Mouse (Mus musculus) forebrain, embryonic 16.5 days (tissue): Measurements from ENCODE around the gene Tlk1. TPM values are rescaled to one million over a fixed set of nuclear protein-coding genes. Genes with fewer than 3 reads are reported as not detected.
"Not testable (repeated sequence)": the region's sequence is repeated elsewhere in the genome, so short reads cannot be mapped to it uniquely, and the experiment has no call there.

ENCODE experiments used
- ATAC-seq: fragments of 200-750 bp; cut with Nextera tagmentation; 2 replicates; pipeline ENCODE4 v1.8.0; 2017; ENCODE audit warnings: mild to moderate bottlenecking, moderate library complexity
- H3K27ac ChIP-seq: fragments of 300-500 bp; sonication (generic); 2 replicates; pipeline ENCODE4 v1.5.1; 2014; ENCODE audit warnings: low read length, control low read depth
- H3K27me3 ChIP-seq: fragments of 300-500 bp; sonication (generic); replicated peaks from 2 replicates; pipeline ENCODE4 v1.6.1; 2014; ENCODE audit warnings: low read length; ENCODE audit not compliant: control insufficient read depth, insufficient read depth
- H3K36me3 ChIP-seq: fragments of 300-500 bp; sonication (generic); 2 replicates; pipeline ENCODE4 v1.6.1; 2014; ENCODE audit not compliant: control insufficient read depth, insufficient read depth
- H3K4me1 ChIP-seq: fragments of 300-500 bp; sonication (generic); replicated peaks from 2 replicates; pipeline ENCODE4 v1.6.1; 2014; ENCODE audit warnings: low read length; ENCODE audit not compliant: control insufficient read depth, insufficient read depth
- H3K4me2 ChIP-seq: fragments of 300-500 bp; sonication (generic); 2 replicates; pipeline ENCODE4 v1.6.1; 2014; ENCODE audit warnings: mild to moderate bottlenecking, low read length, control low read depth
- H3K4me3 ChIP-seq: fragments of 300-500 bp; sonication (generic); replicated peaks from 2 replicates; pipeline ENCODE4 v1.5.1; 2014; ENCODE audit warnings: mild to moderate bottlenecking, low read length, control low read depth
- H3K9ac ChIP-seq: fragments of 300-500 bp; sonication (generic); replicated peaks from 2 replicates; pipeline ENCODE4 v1.6.1; 2014; ENCODE audit warnings: low read depth, low read length, control low read depth
- H3K9me3 ChIP-seq: fragments of 300-500 bp; sonication (generic); 2 replicates; pipeline ENCODE4 v1.6.1; 2016; ENCODE audit warnings: low read length; ENCODE audit not compliant: control insufficient read depth
- WGBS: fragments of 180-500 bp; shearing (Covaris S2); extraction: QIAGEN DNeasy Blood & Tissue Kit; methylation state at CpG from one replicate; pipeline ENCODE4 v1.1.7; 2014; 5-methylcytosine and 5-hydroxymethylcytosine counted together
- polyA plus RNA-seq: library from polyadenylated mRNA; unstranded; fragments of >200 nt; fragmentation: Nextera tagmentation; extraction: Ambion mirVana; gene quantifications from 2 replicates; pipeline ENCODE4 v1.2.1, GENCODE M21; 2015

Tlk1 gene
- polyA plus RNA-seq, 1 experiment from 2014 or later: 19.1 TPM

DNA sequence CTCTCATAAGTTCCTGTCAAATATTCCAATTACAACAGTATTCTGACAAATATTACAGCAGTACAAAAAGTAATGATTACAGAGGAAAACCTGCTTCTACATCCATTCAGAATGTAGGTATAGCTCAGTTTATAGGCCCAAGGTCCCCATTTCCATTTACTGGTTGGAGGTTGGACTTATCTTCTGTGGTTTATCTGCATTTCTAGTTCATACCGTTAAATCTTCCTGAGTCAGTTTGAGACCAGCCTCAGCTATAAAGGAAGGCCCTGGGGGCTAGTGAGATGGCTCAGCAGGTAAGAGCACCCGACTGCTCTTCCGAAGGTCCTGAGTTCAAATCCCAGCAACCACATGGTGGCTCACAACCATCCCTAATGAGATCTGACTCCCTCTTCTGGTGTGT is 17.9 kb downstream of the Tlk1 start:
- H3K9me3 ChIP-seq, H3K36me3 ChIP-seq, H3K4me3 ChIP-seq, H3K4me1 ChIP-seq, H3K27me3 ChIP-seq, ATAC-seq, H3K27ac ChIP-seq, H3K9ac ChIP-seq, H3K4me2 ChIP-seq: not testable (repeated sequence)
- whole genome bisulfite sequencing: 93% methylated on average over 3 of the region's 3 CpGs

DNA sequence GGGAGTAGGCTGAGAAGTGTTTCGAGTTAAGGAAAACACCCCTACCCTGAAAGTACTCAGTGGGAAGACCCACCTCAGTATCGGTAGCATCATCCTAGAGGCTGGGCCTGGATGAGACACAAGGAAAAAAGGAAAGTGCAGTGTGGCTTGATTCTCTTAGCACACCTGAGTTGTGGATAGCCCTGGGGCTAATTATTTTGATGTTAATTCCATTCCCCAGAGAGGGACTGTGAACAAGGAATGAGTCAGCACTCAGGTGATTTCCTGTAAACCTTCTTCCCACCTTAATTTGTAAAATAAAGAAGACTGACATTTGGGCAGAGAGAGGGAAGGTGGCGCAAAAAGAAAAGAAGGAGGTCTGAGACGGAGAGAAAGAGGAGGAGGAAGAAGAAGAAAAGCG is 19.5 kb downstream of the Tlk1 start:
- Histone ChIP-seq H3K27ac (no peak overlapping the region), H3K27me3 (no peaks in the 10 kb centered on the region), H3K4me3 (no peak overlapping the region), H3K36me3 (no peaks in the 10 kb centered on the region), H3K4me2 (no peak overlapping the region), H3K9ac (no peak overlapping the region), H3K9me3 (no peaks in the 10 kb centered on the region), H3K4me1 (no peaks in the 10 kb centered on the region)
- ATAC-seq: no peak
- WGBS: 96% methylated on average over 5 of the region's 5 CpGs

DNA sequence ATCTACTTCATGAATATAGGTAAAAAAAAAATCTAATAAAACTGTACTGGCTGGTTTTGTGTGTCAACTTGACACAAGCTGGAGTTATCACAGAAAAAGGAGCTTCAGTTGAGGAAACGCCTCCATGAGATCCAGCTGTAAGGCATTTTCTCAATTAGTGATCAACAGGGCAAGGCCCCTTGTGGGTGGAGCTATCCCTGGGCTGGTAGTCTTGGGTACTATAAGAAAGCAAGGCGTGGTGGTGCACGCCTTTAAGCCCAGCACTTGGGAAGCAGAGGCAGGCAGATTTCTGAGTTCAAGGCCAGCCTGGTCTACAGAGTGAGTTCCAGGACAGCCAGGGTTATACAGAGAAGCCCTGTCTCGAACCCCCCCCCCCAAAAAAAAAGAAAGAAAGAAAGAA is 21.8 kb downstream of the Tlk1 start:
- 86% methylated on average over 4 of the region's 4 CpGs for WGBS
- ATAC-seq: not testable (repeated sequence)

DNA sequence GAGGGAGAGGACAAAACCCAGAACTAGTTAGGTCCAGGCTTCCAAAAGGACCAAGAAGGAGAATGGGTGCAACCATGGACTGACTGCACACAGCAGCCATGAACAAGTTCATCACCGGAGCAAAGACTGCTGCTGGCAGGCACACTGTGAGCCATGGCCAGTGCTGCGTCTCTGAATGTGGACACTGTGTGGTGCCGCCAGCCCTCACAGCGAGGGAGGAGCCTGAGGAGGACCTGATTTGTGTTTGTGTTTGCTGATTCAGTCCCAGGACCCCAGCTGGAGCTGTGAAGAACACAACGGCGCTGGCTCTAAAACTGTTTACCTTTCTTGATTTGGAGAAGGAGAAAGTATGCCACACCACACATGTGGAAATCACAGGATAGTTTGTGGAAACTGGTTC is 22.9 kb downstream of the Tlk1 start:
- Histone ChIP-seq H3K9me3 (no peaks in the 10 kb centered on the region), H3K4me3 (no peak overlapping the region), H3K27ac (no peak overlapping the region), H3K9ac (no peak overlapping the region), H3K36me3 (no peaks in the 10 kb centered on the region), H3K27me3 (no peaks in the 10 kb centered on the region), H3K4me2 (no peak overlapping the region), H3K4me1 (no peaks in the 10 kb centered on the region)
- 52% methylated on average over 6 of the region's 6 CpGs for WGBS
- no peak for ATAC-seq

More for the DNA sequence above, 21.8 kb downstream of the Tlk1 start:
- not testable (repeated sequence) for H3K4me2 ChIP-seq, H3K4me3 ChIP-seq, H3K9ac ChIP-seq, H3K27me3 ChIP-seq, H3K4me1 ChIP-seq, H3K9me3 ChIP-seq, H3K27ac ChIP-seq, H3K36me3 ChIP-seq

DNA sequence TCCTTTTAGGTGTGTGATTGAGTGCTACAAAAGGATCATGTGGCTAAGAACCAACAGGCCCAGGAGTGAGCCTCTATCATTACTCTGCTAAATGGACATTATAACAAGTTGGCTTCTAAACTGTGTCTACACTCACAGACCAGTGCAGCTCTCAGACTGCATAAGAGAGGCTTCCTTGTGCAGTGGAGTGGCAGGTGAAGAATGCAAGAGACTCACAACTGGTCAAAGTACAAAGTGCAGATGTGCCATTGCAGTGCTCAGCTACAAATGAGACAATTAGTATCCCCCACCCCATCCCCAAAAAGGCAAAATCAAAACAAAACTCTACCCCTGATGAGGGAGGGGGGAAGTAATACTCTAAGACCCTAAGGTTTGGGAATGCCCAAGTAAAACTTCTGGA is 24.0 kb downstream of the Tlk1 start:
- Histone ChIP-seq H3K27me3 (no peaks in the 10 kb centered on the region), H3K36me3 (no peaks in the 10 kb centered on the region), H3K4me3 (no peak overlapping the region), H3K9ac (no peak overlapping the region), H3K4me2 (no peak overlapping the region), H3K4me1 (no peaks in the 10 kb centered on the region), H3K9me3 (no peaks in the 10 kb centered on the region), H3K27ac (no peak overlapping the region)
- ATAC-seq: no peak

DNA sequence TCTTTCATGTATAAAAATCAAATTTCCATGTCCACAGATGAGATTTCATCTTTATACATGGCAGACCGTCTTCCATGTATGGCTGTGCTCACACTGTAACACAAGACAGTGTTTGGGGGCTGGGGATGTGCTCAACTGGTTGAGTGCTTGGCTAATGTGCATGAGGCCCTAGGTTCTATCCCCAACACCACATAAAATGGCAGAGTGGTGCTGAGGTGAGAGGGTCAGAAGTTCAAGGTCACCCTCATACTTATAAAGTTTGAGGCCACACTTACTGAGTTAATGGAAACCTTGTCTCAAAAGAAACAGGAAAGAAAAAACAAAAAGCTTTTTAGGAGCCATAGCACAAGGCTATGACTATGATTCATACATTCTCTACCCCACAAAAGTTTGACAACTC is 25.1 kb downstream of the Tlk1 start:
- no peaks in the 10 kb centered on the region for H3K36me3 ChIP-seq
- H3K9me3 ChIP-seq: no peaks in the 10 kb centered on the region
- H3K27ac ChIP-seq: no peak overlapping the region
- H3K4me1 ChIP-seq: no peaks in the 10 kb centered on the region
- H3K27me3 ChIP-seq: no peaks in the 10 kb centered on the region
- ATAC-seq: no peak
- H3K9ac ChIP-seq: no peak overlapping the region
- no peak overlapping the region for H3K4me3 ChIP-seq
- 91% methylated on average over 1 of the region's 1 CpGs for WGBS
- H3K4me2 ChIP-seq: no peak overlapping the region

DNA sequence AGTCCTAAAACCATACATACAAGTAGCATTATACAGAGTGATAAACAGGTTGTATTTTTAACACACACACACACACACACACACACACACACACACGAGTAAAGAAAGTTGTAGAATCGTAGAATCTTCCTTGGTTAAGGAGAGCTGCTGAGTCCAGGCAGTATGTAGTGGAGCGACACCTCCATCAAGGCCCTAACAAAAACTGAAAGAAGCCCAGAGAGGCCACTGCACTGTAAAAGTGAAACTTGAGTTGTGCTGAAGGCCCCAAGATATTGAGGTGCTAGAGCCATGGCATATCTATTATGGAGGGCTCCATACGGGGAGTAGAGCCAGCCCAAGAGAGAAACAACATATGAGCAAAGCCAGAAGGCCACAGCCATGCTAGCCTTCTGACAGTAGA is 32.3 kb downstream of the Tlk1 start:
- no peak overlapping the region for H3K9ac ChIP-seq
- no peak for ATAC-seq
- 91% methylated on average over 4 of the region's 4 CpGs for WGBS
- no peaks in the 10 kb centered on the region for H3K9me3 ChIP-seq
- H3K27me3 ChIP-seq: no peaks in the 10 kb centered on the region
- H3K36me3 ChIP-seq: no peaks in the 10 kb centered on the region
- no peak overlapping the region for H3K4me2 ChIP-seq
- no peaks in the 10 kb centered on the region for H3K4me1 ChIP-seq
- H3K4me3 ChIP-seq: no peak overlapping the region
- no peak overlapping the region for H3K27ac ChIP-seq

DNA sequence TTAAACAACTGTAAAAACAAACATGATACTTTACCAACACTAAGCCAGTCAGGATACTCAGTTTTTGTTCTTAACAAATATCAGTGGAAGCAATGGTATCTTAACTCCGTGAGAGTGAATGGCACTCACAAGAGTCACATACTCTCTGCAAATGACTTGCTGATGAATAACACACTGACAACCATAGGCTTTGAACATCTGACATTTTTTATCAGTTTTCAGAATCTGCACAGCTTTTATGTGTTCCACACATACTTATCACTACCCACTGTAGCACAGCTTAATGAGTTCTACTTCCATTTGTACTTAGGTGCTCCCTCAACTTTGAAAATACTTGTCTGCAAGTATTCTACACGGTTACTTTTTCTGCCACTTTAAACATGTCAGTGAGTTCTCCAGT is 35.3 kb downstream of the Tlk1 start:
- no peaks in the 10 kb centered on the region for H3K9me3 ChIP-seq
- H3K27ac ChIP-seq: no peak overlapping the region
- WGBS: 86% methylated on average over 2 of the region's 2 CpGs
- no peak overlapping the region for H3K9ac ChIP-seq
- no peak overlapping the region for H3K4me3 ChIP-seq
- H3K4me1 ChIP-seq: no peaks in the 10 kb centered on the region
- H3K27me3 ChIP-seq: no peaks in the 10 kb centered on the region
- no peak for ATAC-seq
- H3K4me2 ChIP-seq: no peak overlapping the region
- H3K36me3 ChIP-seq: peaks cover 3% of the 10 kb centered on the region; the same call in 1 of the 2 replicates

DNA sequence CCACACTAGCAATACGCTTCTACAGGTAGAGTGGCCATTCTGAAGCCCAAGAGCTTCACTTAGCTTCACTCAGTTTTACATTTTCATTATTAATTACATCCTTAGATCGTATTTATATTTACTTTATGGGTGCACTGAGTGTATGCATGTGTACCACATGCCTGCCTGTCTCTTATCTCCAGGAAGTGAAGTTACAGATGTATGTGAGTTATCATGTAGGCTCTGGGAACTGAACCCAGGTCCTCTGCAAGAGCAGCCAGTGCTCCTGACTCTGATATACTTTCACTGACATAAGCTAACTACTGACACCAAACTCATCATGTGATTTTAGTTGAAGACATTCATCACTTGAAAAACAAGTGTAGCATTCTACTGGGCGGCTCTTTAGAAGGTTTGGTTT is 36.2 kb downstream of the Tlk1 start:
- 94% methylated on average over 3 of the region's 3 CpGs for WGBS
- no peak overlapping the region for H3K4me2 ChIP-seq

DNA sequence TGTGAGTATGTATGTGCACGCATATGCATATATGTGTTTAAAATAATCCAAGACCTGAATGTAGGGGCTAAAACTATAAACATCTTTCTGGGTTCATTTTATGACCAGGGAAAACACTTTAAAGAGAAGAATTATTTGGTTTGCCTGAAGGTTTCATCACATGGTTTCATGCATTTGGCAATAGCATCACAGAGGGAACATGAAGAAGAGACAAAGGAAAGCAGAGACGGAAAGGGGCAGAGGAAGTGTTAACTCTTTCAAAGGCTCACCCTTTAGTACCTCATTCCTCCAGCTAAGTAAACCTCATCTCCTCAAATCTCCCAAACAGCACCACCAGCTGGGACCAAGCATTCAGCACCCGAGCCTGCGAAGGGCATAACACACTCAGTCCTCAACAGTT is 41.1 kb downstream of the Tlk1 start:
- Histone ChIP-seq H3K9me3 (no peaks in the 10 kb centered on the region), H3K4me2 (no peak overlapping the region), H3K4me3 (no peak overlapping the region), H3K9ac (no peak overlapping the region), H3K36me3 (peaks cover 3% of the 10 kb centered on the region; the same call in 1 of the 2 replicates), H3K27me3 (no peaks in the 10 kb centered on the region), H3K4me1 (no peaks in the 10 kb centered on the region), H3K27ac (no peak overlapping the region)
- ATAC-seq: no peak
- 80% methylated on average over 4 of the region's 4 CpGs for WGBS

More for the DNA sequence above, 36.2 kb downstream of the Tlk1 start:
- Histone ChIP-seq H3K9ac (no peak overlapping the region), H3K36me3 (peaks cover 3% of the 10 kb centered on the region; the same call in 1 of the 2 replicates), H3K9me3 (no peaks in the 10 kb centered on the region), H3K27ac (no peak overlapping the region), H3K4me1 (no peaks in the 10 kb centered on the region), H3K4me3 (no peak overlapping the region), H3K27me3 (no peaks in the 10 kb centered on the region)
- ATAC-seq: no peak
